Mouse (Mus musculus) spleen, postnatal 4 days (tissue): ENCODE data around the gene Brsk2.
A peak's percentile ranks its signal among the peaks of the same experiment; 100 is the strongest.

Source experiments
- DNase-seq, 2 experiments: peaks; one replicate each; pipeline ENCODE4 v3.0.0; 2022; ENCODE audit warnings: low spot score in 2 of 2

The Brsk2 gene

DNA sequence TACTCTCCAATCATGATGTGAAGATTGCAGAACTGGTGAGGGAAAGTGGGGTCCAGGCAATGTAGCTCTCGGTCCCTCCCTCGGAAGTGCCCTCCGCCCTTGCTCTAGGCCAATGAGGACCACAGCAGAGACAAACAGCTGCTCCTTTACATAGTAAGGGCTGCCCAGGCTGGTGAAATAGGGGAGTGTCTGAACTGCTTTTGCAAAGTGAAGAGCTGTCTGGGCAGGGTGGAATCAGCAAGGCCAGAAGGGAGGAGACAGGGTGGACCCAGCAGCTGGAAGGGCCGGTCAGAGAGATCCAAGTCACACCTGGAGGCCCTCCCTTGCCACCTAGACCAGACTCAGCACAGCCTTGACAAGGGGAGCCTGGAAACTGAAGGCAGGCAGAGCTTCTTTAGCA lies 76.4 kb downstream of the Brsk2 start:
- peak in 1 of 2 experiments; percentile 26 for DNase-seq

DNA sequence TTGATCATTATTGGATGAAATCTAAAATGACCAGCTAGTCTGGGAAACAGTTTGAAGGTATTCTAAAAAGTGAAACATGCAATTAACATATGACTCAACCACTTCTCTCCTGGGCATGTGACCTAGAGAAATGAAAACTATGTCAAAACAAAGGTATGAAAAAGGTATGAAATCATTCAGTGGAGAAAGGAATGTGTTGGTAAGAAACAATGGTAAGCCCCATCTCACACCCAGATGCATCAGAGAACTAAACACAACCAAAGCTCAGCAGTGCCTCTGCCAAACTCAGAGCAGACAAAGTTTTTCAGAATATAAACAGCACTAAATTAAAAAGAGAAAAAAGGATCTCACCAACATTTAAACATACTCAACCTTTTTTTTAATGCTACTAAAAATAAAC lies 80.5 kb downstream of the Brsk2 start:
- no peak for DNase-seq

DNA sequence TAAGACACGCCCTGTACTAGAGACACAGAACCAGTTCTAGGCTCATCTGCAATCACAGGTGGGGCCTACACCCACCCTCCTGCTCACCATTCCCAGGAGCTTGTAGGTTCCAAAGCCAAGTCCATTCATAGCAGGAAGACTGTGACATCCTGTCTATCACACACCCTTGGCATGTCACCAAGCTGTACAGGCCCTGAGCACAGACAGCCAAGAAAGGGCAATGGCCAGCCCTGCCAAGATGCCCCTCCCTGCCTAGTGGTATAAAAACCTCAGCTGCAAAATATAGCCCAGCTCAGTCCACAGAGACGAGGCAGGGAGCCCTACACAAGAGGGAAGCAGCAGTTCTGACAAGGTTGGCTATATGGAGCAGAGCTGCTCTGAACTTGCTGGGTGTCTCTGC lies 84.6 kb downstream of the Brsk2 start:
- DNase-seq, result no peak

DNA sequence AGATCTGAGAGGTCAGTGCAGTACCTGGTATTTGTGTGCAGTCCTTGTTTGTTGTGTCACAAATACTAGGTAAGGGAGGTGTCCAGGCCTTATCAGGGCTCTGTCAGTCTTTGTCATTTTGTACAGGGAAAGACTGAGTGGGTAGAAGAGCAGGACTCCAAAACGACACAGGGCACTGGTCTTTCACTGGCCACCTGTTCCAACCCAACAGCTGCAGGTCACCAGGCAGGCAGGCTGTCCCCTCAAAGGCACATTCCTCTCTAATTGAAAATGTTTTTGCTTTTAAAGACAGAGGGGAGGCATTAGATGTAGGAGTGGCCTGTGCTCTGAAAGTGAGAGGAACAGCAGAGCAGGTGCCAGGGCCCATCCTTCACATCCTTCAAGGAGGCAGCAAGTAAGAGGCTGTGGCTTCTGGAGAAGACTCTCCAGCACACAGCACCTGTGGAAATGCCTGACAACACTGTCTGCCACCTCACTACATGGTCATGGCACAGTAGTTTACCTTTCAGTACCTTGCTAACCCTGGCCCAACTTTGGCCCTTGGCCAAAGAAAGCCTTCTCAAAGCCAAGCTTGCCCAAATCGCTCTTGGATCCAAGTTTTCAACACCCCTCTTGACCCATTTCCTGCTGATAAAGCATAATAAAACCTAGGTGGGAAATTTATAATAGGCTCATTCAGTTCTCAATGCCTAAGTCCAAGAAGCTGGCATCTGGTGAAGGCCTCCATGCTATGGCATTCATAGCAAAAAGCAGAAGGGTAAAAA lies 85.7 kb downstream of the Brsk2 start:
- no peak for DNase-seq

DNA sequence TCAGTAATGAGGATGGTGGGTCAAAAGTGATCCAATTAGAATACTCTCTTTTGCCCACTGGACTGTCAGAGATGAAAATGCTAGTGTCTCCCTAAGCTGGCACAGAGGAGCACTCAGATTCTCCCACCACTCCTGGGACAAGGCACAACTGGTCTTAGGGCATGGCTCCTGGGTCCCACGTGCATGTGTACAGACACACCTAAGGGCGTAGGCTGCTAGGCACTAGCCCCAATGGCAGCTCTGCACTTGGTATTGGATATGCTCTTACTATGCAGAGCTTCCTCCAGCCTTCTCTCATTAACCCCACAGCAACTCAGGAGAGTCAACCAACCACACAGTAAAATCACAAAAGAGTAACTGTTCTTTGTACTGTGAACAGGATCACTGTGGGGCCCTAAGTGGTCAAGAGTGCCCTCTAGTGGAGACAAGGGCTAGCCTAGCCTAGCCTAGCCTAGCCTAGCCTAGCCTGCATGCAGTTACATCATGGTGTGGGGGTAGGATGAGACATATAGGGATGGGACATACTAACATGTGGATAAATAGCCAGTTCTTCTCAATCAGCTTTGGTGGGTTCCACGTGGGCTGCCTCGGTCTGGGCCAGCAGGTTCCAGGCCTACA lies 88.1 kb downstream of the Brsk2 start:
- peak; percentile 54 to 78 for DNase-seq

DNA sequence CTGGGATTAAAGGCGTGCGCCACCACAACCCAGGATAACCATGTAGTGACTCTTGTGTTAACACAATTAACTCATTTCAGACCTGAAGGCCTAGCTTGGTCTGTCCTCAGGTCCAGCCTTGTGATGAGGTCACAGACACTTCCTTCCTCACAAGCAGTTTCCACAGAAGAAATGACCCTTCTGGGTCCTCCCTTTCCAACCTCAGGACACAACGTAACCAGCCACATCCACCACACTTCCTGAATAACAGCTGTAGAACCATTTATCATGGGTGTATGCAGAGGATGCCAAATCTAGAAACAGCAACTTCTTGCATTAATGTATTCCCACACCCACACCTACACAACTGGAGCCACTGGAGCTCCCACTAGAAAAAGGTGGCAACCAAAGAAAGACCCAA lies 91.2 kb downstream of the Brsk2 start:
- DNase-seq, result no peak

DNA sequence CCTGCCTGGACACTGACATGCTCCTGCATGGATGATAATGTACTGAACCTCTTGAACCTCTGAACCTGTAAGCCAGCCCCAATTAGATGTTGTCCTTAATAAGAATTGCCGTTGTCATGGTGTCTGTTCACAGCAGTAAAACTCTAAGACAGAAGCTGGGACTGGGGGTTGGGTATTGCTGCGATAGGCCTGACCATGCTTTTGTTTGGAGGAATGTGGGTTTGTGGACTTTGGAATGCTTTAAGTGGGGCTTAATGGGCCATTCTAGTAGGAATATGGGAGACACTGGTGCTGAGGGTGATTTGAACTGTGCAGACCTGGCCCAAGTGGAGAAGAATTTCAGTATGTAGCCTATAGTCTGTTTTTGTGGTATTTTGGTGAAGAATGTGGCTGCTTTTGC lies 95.8 kb downstream of the Brsk2 start:
- DNase-seq, result no peak

DNA sequence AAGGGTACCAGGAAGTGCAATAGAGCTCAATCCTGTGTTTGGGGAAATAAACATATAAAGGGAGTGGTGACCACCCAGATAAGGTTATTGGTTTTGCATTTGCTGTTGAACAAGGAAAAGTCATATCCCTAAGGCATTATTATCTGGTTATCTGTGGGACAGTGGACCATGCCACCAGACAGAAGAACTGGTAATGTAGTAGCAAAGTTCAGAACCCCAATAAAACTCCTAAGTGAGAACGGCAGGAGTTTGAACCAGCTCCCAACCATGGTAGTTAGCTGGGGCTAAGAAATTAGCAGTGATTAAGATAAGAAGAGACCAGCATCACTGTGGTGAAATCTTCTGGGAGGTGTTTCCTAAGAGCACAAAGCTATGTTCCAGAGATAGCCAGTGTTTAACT lies 96.4 kb downstream of the Brsk2 start:
- no peak for DNase-seq

DNA sequence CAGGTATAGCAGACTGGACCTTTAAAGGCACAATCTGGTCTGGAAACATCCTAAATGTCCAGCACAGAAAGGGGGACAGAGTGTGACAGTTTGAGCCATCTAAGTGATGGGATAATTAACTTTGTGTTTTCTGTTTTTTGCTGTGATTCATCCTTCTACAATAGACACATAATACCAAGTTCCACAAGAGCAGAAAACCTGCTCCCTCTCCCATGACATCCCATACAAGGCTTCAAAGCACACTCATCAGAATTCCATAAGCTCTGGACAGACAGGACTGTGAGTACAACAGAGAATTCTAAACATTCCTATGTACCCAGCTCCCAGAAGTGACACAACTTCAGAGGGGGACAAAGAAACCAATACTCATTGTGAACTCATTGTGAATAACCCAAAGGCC lies 101.0 kb downstream of the Brsk2 start:
- DNase-seq, result no peak
